Mouse (Mus musculus): ENCODE data around the gene Rnase11.
A peak's percentile ranks its signal among the peaks of the same experiment; 100 is the strongest.
"Not testable (repeated sequence)": the region's sequence is repeated elsewhere in the genome, so short reads cannot be mapped to it uniquely, and the experiment has no call there.

Rnase11 gene

GRCm38 (mm10) chr14:51081035-51081434 lies 31.1 kb upstream of the Rnase11 start:
- no peak for DNase-seq (ENCODE audit: low spot score in 2 of 2)

DNA sequence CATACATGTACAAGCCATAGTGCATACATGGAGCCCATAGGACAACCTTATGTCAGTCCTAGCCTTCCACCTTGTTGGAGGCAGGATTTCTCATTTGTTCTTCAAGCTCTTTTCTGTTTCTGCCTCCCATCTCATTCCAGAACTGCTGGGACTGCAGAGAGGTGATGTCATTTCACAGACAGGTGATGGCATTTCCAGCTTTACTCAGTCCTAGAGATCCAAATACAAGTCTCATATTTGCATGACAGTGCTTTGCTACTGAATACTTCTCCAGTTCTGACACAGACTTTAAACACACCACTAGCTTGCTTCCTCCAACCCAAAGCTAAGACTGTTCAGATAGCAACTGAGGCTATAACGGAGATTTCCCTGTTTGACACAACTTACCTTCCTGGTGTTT lies 29.2 kb upstream of the Rnase11 start:
- no peak for DNase-seq (ENCODE audit: low spot score in 2 of 2)

- no peak for DNase-seq (ENCODE audit: low spot score in 2 of 2)
Measured at GRCm38 (mm10) chr14:51074335-51074734, 24.4 kb upstream of the Rnase11 start, which contains the start of gene Olfr750. Gene Olfr750, minus strand, starts transcription at chr14:51074435.

DNA sequence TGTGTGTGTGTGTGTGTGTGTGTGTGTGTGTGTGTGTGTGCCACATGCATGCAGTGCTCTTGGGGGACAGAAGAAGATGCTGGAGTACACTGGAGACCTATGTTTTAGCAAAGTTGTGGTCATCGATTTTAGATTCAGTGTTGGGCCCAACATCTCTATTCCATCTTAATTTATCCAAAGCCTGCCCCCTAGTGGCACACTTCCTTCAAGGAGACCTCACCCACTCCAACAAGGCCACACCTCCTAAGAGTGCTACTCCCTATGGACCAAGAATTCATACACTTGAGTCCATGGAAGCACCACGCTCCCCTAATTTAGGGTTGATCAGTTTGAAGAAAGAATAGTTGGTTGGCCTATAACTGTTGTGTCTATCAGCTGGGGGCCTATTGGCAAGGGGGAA lies 19.7 kb upstream of the Rnase11 start:
- DNase-seq (ENCODE audit: low spot score in 2 of 2) = peak in 1 of 2 experiments; percentile 10

GRCm38 (mm10) chr14:51068956-51069355 lies 19.0 kb upstream of the Rnase11 start:
- no peak for DNase-seq (ENCODE audit: low spot score in 2 of 2)

DNA sequence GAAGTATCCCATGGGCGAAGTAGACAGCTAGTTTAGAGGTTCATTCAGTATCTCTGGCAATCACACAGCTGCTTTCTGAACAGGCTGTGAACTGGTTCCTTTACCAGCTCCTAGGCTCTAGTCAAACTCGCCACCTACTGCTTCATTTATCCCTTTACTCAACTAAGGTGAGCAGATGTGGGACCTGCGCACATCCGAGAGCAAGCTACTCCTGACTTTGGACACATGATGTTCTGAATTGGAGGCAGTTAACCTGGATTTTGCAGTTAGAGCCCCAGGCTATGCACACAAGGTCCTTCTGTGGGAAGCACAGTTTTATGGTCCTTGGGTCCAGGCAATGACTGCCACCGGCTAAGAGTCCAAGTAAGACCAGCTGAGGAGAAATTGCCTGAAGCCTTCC lies 10.8 kb upstream of the Rnase11 start:
- DNase-seq (ENCODE audit: low spot score in 2 of 2) = no peak

DNA sequence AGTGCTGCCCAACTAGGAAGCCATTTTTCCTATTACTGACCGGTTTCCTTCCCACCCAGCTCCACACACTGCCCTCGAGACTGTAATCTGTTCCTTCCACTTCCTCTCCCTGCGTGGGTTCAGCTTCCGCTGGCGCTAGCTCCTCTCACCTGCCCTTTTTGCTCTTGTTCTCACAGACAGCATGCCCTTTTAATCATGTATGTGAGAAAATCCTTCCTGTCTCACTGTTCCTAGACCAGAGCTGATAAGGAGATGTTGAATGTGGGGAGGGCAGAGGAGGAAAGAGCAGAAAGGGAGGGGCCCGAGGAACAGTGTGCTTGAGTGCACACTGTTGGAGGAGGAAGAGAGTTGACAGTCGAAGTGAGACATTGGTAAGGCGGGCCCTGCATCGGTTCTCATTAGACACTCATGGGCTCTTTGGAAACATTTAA lies 7.5 kb upstream of the Rnase11 start, which contains the start of gene Rnase12:
TSS of gene Rnase12 (minus strand) at position 261 of the 431 bp plus-strand sequence.
- no peak for DNase-seq (ENCODE audit: low spot score in 2 of 2)

GRCm38 (mm10) chr14:51054243-51055237 lies 4.6 kb upstream of the Rnase11 start:
- DNase-seq (ENCODE audit: low spot score in 2 of 2) = no peak

DNA sequence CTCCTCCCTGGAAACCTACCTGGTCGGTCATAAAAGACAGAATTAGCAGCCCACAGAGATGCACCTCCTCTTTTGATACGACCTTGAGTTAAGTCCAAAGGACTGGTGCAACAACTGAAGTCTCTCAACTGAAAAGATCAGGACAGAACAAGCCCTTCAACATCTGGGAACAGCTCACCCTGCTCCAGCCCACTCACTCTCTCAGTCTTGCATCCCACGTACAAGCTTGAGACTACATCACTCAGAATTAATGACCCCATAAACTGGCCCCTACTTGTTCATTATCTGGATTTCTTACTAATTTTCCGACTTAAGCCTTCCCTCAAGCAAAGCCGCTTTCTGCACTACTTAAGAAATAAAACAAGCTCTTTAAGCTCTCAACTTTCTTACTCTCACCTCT lies 3.2 kb upstream of the Rnase11 start:
- DNase-seq (ENCODE audit: low spot score in 2 of 2) = no peak

DNA sequence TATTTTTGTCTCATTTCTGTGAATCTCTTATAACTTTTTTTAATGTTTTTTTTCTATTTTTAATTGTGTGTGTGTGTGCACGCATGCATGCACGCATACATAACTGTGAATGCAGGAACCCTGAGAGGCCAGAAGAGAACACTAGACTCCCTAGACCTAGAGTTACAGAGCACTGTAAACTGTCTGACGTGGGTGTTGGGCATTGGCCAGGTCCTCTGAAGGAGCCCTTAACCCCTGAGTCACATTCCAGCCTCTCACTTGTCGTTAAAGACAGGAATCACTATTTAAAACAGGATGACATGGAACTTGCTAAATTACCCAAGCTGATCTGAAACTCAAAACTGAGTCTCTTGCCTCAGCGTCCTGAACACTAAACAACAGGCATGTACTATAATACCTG lies 2.0 kb upstream of the Rnase11 start:
- DNase-seq (ENCODE audit: low spot score in 2 of 2) = no peak

DNA sequence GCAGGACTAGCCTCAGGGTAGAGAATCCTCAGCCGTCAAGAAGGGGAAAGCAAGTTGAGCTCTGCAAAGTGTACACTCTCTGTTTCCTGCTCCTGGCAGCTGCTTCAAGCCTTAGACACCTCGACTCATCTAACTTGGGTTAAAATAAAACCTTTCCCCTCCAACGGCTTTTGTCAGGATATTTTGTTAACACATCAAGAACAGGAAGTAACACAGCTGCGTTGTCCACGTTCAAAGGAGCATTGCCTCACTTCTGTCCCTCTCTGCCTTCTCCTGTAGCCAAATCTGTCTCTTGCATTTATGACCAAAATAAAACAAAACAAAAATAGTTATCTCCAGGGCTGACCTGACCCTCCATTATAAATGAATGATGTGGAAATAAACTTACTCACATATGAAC lies 2.1 kb downstream of the Rnase11 start:
- no peak for DNase-seq (ENCODE audit: low spot score in 2 of 2)

- DNase-seq (ENCODE audit: low spot score in 2 of 2) = no peak
Measured at GRCm38 (mm10) chr14:51041769-51042168, 8.2 kb downstream of the Rnase11 start, which contains the start of gene Rnase9. Gene Rnase9, minus strand, starts transcription at chr14:51041869.

- DNase-seq (ENCODE audit: low spot score in 2 of 2) = no peak
Measured at GRCm38 (mm10) chr14:51036214-51036613, 13.7 kb downstream of the Rnase11 start.

- no peak for DNase-seq (ENCODE audit: low spot score in 2 of 2)
Measured at GRCm38 (mm10) chr14:51035206-51035605, 14.8 kb downstream of the Rnase11 start.

- no peak for DNase-seq (ENCODE audit: low spot score in 2 of 2)
Measured at GRCm38 (mm10) chr14:51027387-51028155, 22.4 kb downstream of the Rnase11 start.

DNA sequence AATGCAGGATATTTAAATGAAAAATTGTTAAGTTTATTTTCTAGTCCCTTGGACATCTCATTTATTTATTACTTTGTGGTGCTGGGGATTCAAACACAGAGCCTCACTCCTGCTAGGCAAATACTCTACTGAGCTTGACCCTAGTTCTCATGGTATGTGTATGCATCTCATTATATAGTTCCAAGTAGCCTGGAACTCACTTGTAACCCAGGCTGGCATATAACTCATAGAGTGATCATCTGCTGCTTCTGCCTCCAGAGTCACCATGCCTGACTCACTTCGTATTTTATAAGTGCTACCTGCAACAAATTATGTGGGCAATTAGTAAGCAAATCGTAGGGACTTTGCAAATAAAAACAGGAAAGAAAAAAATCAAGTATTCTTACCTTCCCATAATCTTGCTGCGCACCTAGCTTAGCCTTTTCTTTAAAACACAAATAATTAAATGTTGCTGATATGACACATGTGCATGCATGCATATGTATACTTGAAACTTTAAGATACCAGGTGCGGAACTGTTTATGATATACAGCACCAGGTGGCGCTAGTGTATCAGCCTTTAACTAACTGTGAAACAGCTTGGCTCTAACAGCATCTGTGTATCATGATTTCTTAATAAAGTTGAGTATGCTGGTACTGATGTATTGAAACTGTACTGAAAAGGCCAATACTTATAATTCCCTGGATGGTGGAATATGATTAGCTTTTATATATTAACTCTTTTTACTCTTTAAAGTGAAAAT lies 23.4 kb downstream of the Rnase11 start:
- DNase-seq (ENCODE audit: low spot score in 2 of 2) = peak in 1 of 2 experiments; percentile 47

GRCm38 (mm10) chr14:51024820-51025219 lies 25.1 kb downstream of the Rnase11 start:
- no peak for DNase-seq (ENCODE audit: low spot score in 2 of 2)

GRCm38 (mm10) chr14:51023457-51023856 lies 26.5 kb downstream of the Rnase11 start:
- no peak for DNase-seq (ENCODE audit: low spot score in 2 of 2)

DNA sequence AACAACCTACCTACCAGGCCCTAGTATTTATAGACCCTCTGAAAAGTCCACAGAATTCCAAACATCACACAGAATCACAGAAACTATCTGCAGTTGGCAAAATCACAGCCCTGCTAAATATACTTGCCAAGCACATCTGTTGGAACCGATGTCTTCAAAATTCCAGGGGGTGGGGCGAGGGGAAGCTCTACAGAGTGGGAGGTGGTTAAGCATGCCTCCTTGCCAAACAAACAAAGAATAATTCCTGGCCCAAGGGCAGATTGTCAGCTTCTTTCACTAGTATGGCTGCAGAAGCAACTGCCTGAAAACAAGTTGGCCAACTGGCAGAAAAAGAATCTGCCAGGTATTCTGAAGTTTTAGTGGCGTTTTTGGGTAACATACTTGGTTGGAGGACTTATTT lies 32.7 kb downstream of the Rnase11 start:
- DNase-seq (ENCODE audit: low spot score in 2 of 2) = no peak

GRCm38 (mm10) chr14:51015780-51016179 lies 34.2 kb downstream of the Rnase11 start:
- no peak for DNase-seq (ENCODE audit: low spot score in 2 of 2)

DNA sequence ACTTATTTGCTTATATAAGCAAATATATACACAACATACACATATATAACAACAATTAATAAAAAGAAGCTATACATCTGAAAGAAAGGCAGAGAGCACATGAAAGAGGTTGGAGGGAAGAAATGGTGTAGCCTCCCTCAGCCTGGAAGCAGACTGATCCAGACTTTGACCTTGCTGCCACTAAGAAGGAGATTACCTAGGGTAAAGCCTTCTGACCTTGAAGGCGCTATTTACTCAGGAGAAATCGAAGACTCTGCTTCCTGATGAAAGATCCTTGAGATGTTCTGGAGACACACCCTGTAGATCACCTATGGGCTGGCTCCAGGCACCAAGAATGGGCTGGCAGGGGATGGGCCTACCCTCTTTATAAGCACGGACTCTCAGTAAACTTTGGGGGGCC lies 35.2 kb downstream of the Rnase11 start:
- DNase-seq (ENCODE audit: low spot score in 2 of 2) = not testable (repeated sequence)

- DNase-seq (ENCODE audit: low spot score in 2 of 2) = no peak
Measured at GRCm38 (mm10) chr14:51009572-51009971, 40.4 kb downstream of the Rnase11 start.

Measured in cerebellum, postnatal 4 days (tissue).